Mouse (Mus musculus): Measurements from ENCODE around the gene Tmcc1. TPM values are rescaled to one million over a fixed set of nuclear protein-coding genes. Genes with fewer than 3 reads are reported as not detected.

The Tmcc1 gene
- polyA plus RNA-seq, 1 experiment from 2014 or later, result 11.8 TPM

- Histone ChIP-seq H3K27me3 (replicated peaks; ENCODE audit: control insufficient read depth, insufficient read depth, low read length) (peaks cover 20% of the 10 kb centered on the region), H3K9me3 (ENCODE audit: control insufficient read depth, low read length) (no peaks in the 10 kb centered on the region), H3K4me1 (replicated peaks; ENCODE audit: control insufficient read depth, insufficient read depth, low read length) (peaks cover 42% of the 10 kb centered on the region), H3K4me2 (ENCODE audit: low read length) (peak overlapping the region; percentile 93), H3K4me3 (ENCODE audit: low read depth, low read length) (peak overlapping the region; percentile 62), H3K36me3 (ENCODE audit: control insufficient read depth, insufficient read depth, low read length) (no peaks in the 10 kb centered on the region), H3K27ac (ENCODE audit: low read depth) (peak overlapping the region; percentile 79), H3K9ac (ENCODE audit: low read length) (peak overlapping the region; percentile 60)
- under 1% methylated on average over 86 of the region's 93 CpGs for WGBS
- no peak for ATAC-seq (replicated peaks; ENCODE audit: low FRiP score, low TSS enrichment, low read depth)
- DNase-seq (ENCODE audit: low spot score), result no peak
These were observed 199.0 kb downstream of the Tmcc1 start for GRCm38 (mm10) chr6:115994146-115994876.

GRCm38 (mm10) chr6:115993463-115994145, 199.7 kb downstream of the Tmcc1 start:
- Histone ChIP-seq H3K9me3 (ENCODE audit: control insufficient read depth, low read length) (no peaks in the 10 kb centered on the region), H3K27me3 (replicated peaks; ENCODE audit: control insufficient read depth, insufficient read depth, low read length) (peaks cover 20% of the 10 kb centered on the region), H3K36me3 (ENCODE audit: control insufficient read depth, insufficient read depth, low read length) (no peaks in the 10 kb centered on the region), H3K27ac (ENCODE audit: low read depth) (peak overlapping the region; percentile 79; the same call in 1 of the 2 replicates), H3K4me1 (replicated peaks; ENCODE audit: control insufficient read depth, insufficient read depth, low read length) (peaks cover 42% of the 10 kb centered on the region), H3K4me2 (ENCODE audit: low read length) (peak overlapping the region; percentile 93), H3K9ac (ENCODE audit: low read length) (peak overlapping the region; percentile 60), H3K4me3 (ENCODE audit: low read depth, low read length) (peak overlapping the region; percentile 62)
- WGBS, result 1% methylated on average over 86 of the region's 86 CpGs
- 0 out of 2 replicates have a peak, but pooled peaks have one; percentile 11 for ATAC-seq (replicated peaks; ENCODE audit: low FRiP score, low TSS enrichment, low read depth)
- no peak for DNase-seq (ENCODE audit: low spot score)

- no peak for ATAC-seq (replicated peaks; ENCODE audit: low FRiP score, low TSS enrichment, low read depth)
These were observed 200.3 kb downstream of the Tmcc1 start for GRCm38 (mm10) chr6:115992981-115993380.

GRCm38 (mm10) chr6:115991881-115992620, 201.2 kb downstream of the Tmcc1 start:
- no peaks in the 10 kb centered on the region for H3K9me3 ChIP-seq (ENCODE audit: control insufficient read depth, low read length)
- WGBS, result 34% methylated on average over 10 of the region's 10 CpGs
- no peaks in the 10 kb centered on the region for H3K36me3 ChIP-seq (ENCODE audit: control insufficient read depth, insufficient read depth, low read length)
- peaks cover 32% of the 10 kb centered on the region for H3K4me1 ChIP-seq (replicated peaks; ENCODE audit: control insufficient read depth, insufficient read depth, low read length)
- peak overlapping the region; percentile 93 for H3K4me2 ChIP-seq (ENCODE audit: low read length)
- DNase-seq (ENCODE audit: low spot score), result no peak
- peaks cover 20% of the 10 kb centered on the region for H3K27me3 ChIP-seq (replicated peaks; ENCODE audit: control insufficient read depth, insufficient read depth, low read length)
- H3K27ac ChIP-seq (ENCODE audit: low read depth), result peak overlapping the region; percentile 62
- peak overlapping the region; percentile 60 for H3K9ac ChIP-seq (ENCODE audit: low read length)
- no peak for ATAC-seq (replicated peaks; ENCODE audit: low FRiP score, low TSS enrichment, low read depth)
- peak overlapping the region; percentile 62 for H3K4me3 ChIP-seq (ENCODE audit: low read depth, low read length)

More at GRCm38 (mm10) chr6:115992981-115993380, 200.3 kb downstream of the Tmcc1 start:
- Histone ChIP-seq H3K36me3 (ENCODE audit: control insufficient read depth, insufficient read depth, low read length) (no peaks in the 10 kb centered on the region), H3K4me2 (ENCODE audit: low read length) (peak overlapping the region; percentile 93), H3K27me3 (replicated peaks; ENCODE audit: control insufficient read depth, insufficient read depth, low read length) (peaks cover 20% of the 10 kb centered on the region), H3K4me1 (replicated peaks; ENCODE audit: control insufficient read depth, insufficient read depth, low read length) (peaks cover 39% of the 10 kb centered on the region), H3K9ac (ENCODE audit: low read length) (peak overlapping the region; percentile 60), H3K4me3 (ENCODE audit: low read depth, low read length) (peak overlapping the region; percentile 62), H3K9me3 (ENCODE audit: control insufficient read depth, low read length) (no peaks in the 10 kb centered on the region), H3K27ac (ENCODE audit: low read depth) (peak overlapping the region; percentile 79; the same call in 1 of the 2 replicates)
- WGBS, result 39% methylated on average over 6 of the region's 6 CpGs
- no peak for DNase-seq (ENCODE audit: low spot score)

- Histone ChIP-seq H3K4me3 (ENCODE audit: low read depth, low read length) (peak overlapping the region; percentile 62), H3K27ac (ENCODE audit: low read depth) (peak overlapping the region; percentile 62), H3K9me3 (ENCODE audit: control insufficient read depth, low read length) (no peaks in the 10 kb centered on the region), H3K27me3 (replicated peaks; ENCODE audit: control insufficient read depth, insufficient read depth, low read length) (peaks cover 20% of the 10 kb centered on the region), H3K4me2 (ENCODE audit: low read length) (peak overlapping the region; percentile 93), H3K9ac (ENCODE audit: low read length) (peak overlapping the region; percentile 60), H3K36me3 (ENCODE audit: control insufficient read depth, insufficient read depth, low read length) (no peaks in the 10 kb centered on the region), H3K4me1 (replicated peaks; ENCODE audit: control insufficient read depth, insufficient read depth, low read length) (peaks cover 33% of the 10 kb centered on the region)
- WGBS, result 34% methylated on average over 13 of the region's 13 CpGs
- ATAC-seq (replicated peaks; ENCODE audit: low FRiP score, low TSS enrichment, low read depth), result no peak
- no peak for DNase-seq (ENCODE audit: low spot score)
These were observed 202.0 kb downstream of the Tmcc1 start for GRCm38 (mm10) chr6:115991108-115991880.

- H3K9me3 ChIP-seq (ENCODE audit: control insufficient read depth, low read length), result no peaks in the 10 kb centered on the region
- peaks cover 35% of the 10 kb centered on the region for H3K4me1 ChIP-seq (replicated peaks; ENCODE audit: control insufficient read depth, insufficient read depth, low read length)
- H3K4me3 ChIP-seq (ENCODE audit: low read depth, low read length), result no peak overlapping the region
- peaks cover 20% of the 10 kb centered on the region for H3K27me3 ChIP-seq (replicated peaks; ENCODE audit: control insufficient read depth, insufficient read depth, low read length)
- H3K4me2 ChIP-seq (ENCODE audit: low read length), result peak overlapping the region; percentile 93
- H3K27ac ChIP-seq (ENCODE audit: low read depth), result no peak overlapping the region
- no peaks in the 10 kb centered on the region for H3K36me3 ChIP-seq (ENCODE audit: control insufficient read depth, insufficient read depth, low read length)
- no peak overlapping the region for H3K9ac ChIP-seq (ENCODE audit: low read length)
- ATAC-seq (replicated peaks; ENCODE audit: low FRiP score, low TSS enrichment, low read depth) (no peak), DNase-seq (ENCODE audit: low spot score) (no peak)
- WGBS, result 80% methylated on average over 9 of the region's 9 CpGs
These were observed 202.8 kb downstream of the Tmcc1 start for GRCm38 (mm10) chr6:115990479-115990878.

GRCm38 (mm10) chr6:115990056-115990455, 203.2 kb downstream of the Tmcc1 start:
- Histone ChIP-seq H3K9ac (ENCODE audit: low read length) (no peak overlapping the region), H3K27me3 (replicated peaks; ENCODE audit: control insufficient read depth, insufficient read depth, low read length) (peaks cover 20% of the 10 kb centered on the region), H3K9me3 (ENCODE audit: control insufficient read depth, low read length) (no peaks in the 10 kb centered on the region), H3K27ac (ENCODE audit: low read depth) (no peak overlapping the region), H3K36me3 (ENCODE audit: control insufficient read depth, insufficient read depth, low read length) (no peaks in the 10 kb centered on the region), H3K4me3 (ENCODE audit: low read depth, low read length) (no peak overlapping the region), H3K4me1 (replicated peaks; ENCODE audit: control insufficient read depth, insufficient read depth, low read length) (peaks cover 39% of the 10 kb centered on the region), H3K4me2 (ENCODE audit: low read length) (peak overlapping the region; percentile 20)
- ATAC-seq (replicated peaks; ENCODE audit: low FRiP score, low TSS enrichment, low read depth) (no peak), DNase-seq (ENCODE audit: low spot score) (no peak)
- 89% methylated on average over 3 of the region's 3 CpGs for WGBS

- Histone ChIP-seq H3K27me3 (replicated peaks; ENCODE audit: control insufficient read depth, insufficient read depth, low read length) (peaks cover 20% of the 10 kb centered on the region), H3K9ac (ENCODE audit: low read length) (no peak overlapping the region), H3K4me3 (ENCODE audit: low read depth, low read length) (no peak overlapping the region), H3K36me3 (ENCODE audit: control insufficient read depth, insufficient read depth, low read length) (no peaks in the 10 kb centered on the region), H3K4me1 (replicated peaks; ENCODE audit: control insufficient read depth, insufficient read depth, low read length) (peaks cover 42% of the 10 kb centered on the region), H3K4me2 (ENCODE audit: low read length) (peak overlapping the region; percentile 20; the same call in 1 of the 2 replicates), H3K9me3 (ENCODE audit: control insufficient read depth, low read length) (no peaks in the 10 kb centered on the region), H3K27ac (ENCODE audit: low read depth) (no peak overlapping the region)
- 79% methylated on average over 4 of the region's 4 CpGs for WGBS
- DNase-seq (ENCODE audit: low spot score) (no peak), ATAC-seq (replicated peaks; ENCODE audit: low FRiP score, low TSS enrichment, low read depth) (no peak)
These were observed 203.7 kb downstream of the Tmcc1 start for GRCm38 (mm10) chr6:115989607-115990006.

Data from intestine, embryonic 14.5 days (tissue).